Mouse (Mus musculus): ENCODE results near the gene Rps19bp1.

Gene Rps19bp1

GRCm38 (mm10) chr15:80256656-80257601 is 7.2 kb downstream of the Rps19bp1 start:
- no peak for DNase-seq (ENCODE audit: low spot score)

GRCm38 (mm10) chr15:80256242-80256641 is 7.9 kb downstream of the Rps19bp1 start:
- no peak for DNase-seq (ENCODE audit: low spot score)

GRCm38 (mm10) chr15:80255646-80256121 is 8.4 kb downstream of the Rps19bp1 start:
- no peak for DNase-seq (ENCODE audit: low spot score)

- peak; percentile 97 for DNase-seq (ENCODE audit: low spot score)
These were observed 9.1 kb downstream of the Rps19bp1 start, which contains the start of gene Atf4 for GRCm38 (mm10) chr15:80254847-80255645. Atf4 (plus strand) TSS chr15:80255184.

GRCm38 (mm10) chr15:80254207-80254606 is 9.9 kb downstream of the Rps19bp1 start:
- DNase-seq (ENCODE audit: low spot score): no peak

- DNase-seq (ENCODE audit: low spot score): no peak
These were observed 10.6 kb downstream of the Rps19bp1 start for GRCm38 (mm10) chr15:80253530-80253929.

- no peak for DNase-seq (ENCODE audit: low spot score)
These were observed 13.5 kb downstream of the Rps19bp1 start for GRCm38 (mm10) chr15:80250586-80250985.

- no peak for DNase-seq (ENCODE audit: low spot score)
These were observed 14.4 kb downstream of the Rps19bp1 start for GRCm38 (mm10) chr15:80249672-80250071.

- DNase-seq (ENCODE audit: low spot score): no peak
These were observed 15.5 kb downstream of the Rps19bp1 start for GRCm38 (mm10) chr15:80248596-80248995.

GRCm38 (mm10) chr15:80248135-80248534 is 16.0 kb downstream of the Rps19bp1 start:
- DNase-seq (ENCODE audit: low spot score): no peak

GRCm38 (mm10) chr15:80235535-80235934 is 28.6 kb downstream of the Rps19bp1 start, which contains the start of gene AC140267.1:
AC140267.1 (plus strand) TSS chr15:80235835.
- DNase-seq (ENCODE audit: low spot score): no peak

GRCm38 (mm10) chr15:80233733-80234509 is 30.2 kb downstream of the Rps19bp1 start, which contains the start of gene Mief1:
Mief1 (plus strand) TSS chr15:80234018.
- peak; percentile 96 for DNase-seq (ENCODE audit: low spot score)

- no peak for DNase-seq (ENCODE audit: low spot score)
These were observed 31.1 kb downstream of the Rps19bp1 start for GRCm38 (mm10) chr15:80233053-80233452.

GRCm38 (mm10) chr15:80232331-80232730 is 31.8 kb downstream of the Rps19bp1 start:
- no peak for DNase-seq (ENCODE audit: low spot score)

GRCm38 (mm10) chr15:80228071-80228800 is 35.9 kb downstream of the Rps19bp1 start:
- DNase-seq (ENCODE audit: low spot score): no peak

GRCm38 (mm10) chr15:80225796-80226195 is 38.3 kb downstream of the Rps19bp1 start:
- no peak for DNase-seq (ENCODE audit: low spot score)

GRCm38 (mm10) chr15:80225208-80225607 is 38.9 kb downstream of the Rps19bp1 start:
- DNase-seq (ENCODE audit: low spot score): no peak

- DNase-seq (ENCODE audit: low spot score): no peak
These were observed 40.4 kb downstream of the Rps19bp1 start for GRCm38 (mm10) chr15:80223751-80224150.

GRCm38 (mm10) chr15:80221031-80221430 is 43.1 kb downstream of the Rps19bp1 start:
- no peak for DNase-seq (ENCODE audit: low spot score)

- DNase-seq (ENCODE audit: low spot score): no peak
These were observed 44.1 kb downstream of the Rps19bp1 start for GRCm38 (mm10) chr15:80219705-80220657.
